Mouse (Mus musculus): Measurements from ENCODE around the gene Cdh8. TPM values are rescaled to one million over a fixed set of nuclear protein-coding genes. Genes with fewer than 3 reads are reported as not detected.

Cdh8 gene
- total RNA-seq (2021), result 100 to 1,000 TPM in 1 of 2 experiments, 10 to 100 TPM in 1; 96.0 to 110 TPM

DNA sequence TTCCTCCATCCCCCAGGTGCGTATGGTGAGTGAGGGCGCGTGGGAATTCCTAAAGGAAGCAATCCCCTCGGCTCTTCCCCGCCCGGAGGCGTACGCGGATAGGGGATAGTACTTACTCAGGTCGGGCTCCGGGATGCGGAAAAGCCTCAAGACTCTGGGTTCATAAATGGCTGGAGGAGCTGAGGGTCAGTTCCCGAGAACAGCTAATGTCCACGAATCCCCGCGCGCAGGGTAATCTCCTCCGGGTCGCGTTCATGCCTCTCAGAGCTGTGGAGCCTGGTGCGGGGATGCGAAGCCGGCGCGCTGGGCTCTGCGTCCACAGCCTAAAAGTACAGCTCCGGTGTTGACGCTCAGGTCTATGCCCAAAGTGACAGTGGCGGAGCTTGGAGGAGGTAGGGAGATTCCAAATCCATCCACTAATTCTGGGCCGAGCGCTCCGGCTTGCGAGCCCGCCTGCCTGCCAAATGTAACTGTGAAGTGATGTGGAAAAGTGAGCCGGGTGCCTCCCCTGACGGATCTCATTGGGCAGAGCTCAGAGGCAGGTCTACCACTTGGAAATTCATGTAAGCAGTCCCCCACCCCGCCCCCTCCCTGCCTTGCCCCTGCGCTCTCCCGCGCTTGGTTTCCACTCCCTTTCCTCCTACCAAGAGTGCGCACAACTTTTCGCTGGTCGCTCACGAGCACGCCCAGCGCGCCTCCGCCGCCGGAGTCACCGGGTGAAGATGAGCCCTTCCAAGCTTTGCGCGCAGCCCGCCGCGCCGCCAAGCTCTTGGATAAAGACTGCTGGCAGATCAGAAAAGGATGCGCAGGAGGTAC lies at the start of gene Cdh8:
Cdh8 (minus strand) TSS at position 506 of the 816 bp plus-strand sequence.
- intact Hi-C loops (cut with DNase I), result no loop called here
- DNase-seq, result peak; percentile 86

DNA sequence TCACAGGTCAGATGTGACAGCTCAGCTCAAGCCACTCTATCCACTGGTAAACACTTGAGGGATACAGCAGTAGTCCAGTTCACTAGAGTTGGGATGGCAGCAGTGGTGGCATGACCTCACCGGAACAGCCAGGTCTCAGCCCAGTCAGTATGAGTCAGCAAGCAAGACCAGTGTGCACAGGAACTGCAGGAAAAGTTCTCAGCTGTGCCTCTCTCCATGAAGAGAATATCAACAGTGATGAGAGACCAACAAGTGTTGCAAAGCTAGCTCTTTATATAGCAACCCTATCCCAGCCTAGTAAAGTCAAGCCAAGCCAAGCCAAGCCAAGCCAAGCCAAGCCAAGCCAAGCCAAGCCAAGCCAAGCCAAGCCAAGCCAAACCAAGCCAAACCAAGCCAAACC lies 30.2 kb upstream of the Cdh8 start:
- intact Hi-C loops (cut with DNase I), result no loop called here
- DNase-seq, result no peak

DNA sequence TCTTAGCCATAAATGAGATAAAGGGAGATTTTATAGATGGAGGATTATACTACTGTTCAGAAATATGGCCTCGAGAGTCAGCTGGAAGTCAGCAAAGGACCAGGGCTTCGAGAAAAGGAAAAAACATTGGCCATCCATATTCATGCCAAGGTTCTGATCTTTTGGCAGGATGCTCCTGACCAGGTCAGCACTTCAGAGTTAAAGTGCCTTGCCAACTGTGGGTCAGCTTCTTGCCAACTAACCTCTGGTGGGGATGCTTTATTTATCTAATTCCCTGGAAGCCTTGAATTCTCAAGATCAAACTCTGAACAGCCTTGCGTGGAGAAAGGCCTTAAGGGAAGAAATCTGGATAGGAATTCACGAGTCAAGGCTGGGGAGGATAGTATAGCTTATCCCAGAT lies 9.6 kb upstream of the Cdh8 start:
- intact Hi-C loops (cut with DNase I), result loop anchor here (10.0 kb wide), 1 partner anchor 909 kb away; no protein-coding TSS in a partner anchor
- no peak for DNase-seq

DNA sequence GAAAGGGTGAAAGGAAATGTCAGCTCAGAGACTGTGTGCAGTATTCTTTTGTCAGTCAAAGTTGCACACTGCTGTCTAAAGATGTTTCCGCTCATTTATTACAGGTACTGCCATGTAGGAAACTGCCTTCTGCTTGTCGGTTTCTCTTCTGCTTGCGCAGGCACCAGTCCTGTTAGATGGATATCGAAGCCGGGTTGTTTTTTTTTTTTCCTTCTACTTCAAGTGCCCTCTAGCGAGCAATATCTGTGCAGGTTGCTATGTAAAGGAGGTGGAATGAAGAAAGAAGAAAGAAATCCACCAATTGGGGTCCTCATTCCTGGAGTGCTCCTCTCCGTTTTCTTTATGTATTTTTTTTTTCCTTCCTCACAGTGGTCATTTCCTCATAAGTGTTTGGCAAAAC lies 5.2 kb upstream of the Cdh8 start:
- intact Hi-C loops (cut with DNase I), result loop anchor here (10.0 kb wide), 1 partner anchor 913 kb away; no protein-coding TSS in a partner anchor
- DNase-seq, result no peak

DNA sequence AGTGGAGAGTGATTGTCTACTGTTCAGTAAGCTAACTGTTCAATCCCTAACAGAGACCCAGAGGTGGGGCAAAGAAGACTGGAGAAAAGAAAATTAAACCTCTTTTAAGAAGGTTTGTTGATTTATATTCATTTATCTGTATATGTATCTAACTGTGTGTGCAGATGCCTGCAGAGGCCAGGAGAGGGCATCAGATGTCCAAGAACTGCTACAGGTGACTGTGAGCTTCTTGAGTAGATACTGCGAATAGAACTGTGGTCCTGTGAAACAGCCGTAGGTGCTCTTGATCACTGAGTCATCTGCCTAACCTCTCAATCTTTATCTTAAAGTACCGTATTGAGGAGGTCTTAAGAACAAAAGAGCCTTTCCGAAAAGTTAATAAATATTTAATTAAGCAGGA lies 3.5 kb upstream of the Cdh8 start:
- DNase-seq, result no peak
- intact Hi-C loops (cut with DNase I), result loop anchor here (10.0 kb wide), 1 partner anchor 915 kb away; no protein-coding TSS in a partner anchor

DNA sequence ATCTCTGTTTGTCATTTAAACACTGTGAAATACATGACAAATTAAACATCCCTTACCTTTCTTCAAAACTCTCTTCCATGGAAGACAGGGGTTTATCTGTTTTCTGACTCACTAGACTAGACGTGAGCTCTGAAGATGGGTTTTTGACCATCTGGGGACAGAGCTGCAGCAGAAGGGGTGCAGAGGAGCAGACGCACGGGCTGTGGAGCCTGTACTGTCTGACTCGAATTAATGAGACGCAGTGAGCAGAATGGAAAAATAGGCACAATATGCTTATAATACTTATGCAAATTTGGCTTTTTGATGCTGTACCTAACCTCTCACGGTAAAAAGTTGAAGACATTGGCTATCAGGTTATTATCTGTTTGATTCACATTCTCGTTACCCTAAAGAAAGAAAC lies 1.2 kb upstream of the Cdh8 start:
- intact Hi-C loops (cut with DNase I), result no loop called here
- DNase-seq, result peak; percentile 19

DNA sequence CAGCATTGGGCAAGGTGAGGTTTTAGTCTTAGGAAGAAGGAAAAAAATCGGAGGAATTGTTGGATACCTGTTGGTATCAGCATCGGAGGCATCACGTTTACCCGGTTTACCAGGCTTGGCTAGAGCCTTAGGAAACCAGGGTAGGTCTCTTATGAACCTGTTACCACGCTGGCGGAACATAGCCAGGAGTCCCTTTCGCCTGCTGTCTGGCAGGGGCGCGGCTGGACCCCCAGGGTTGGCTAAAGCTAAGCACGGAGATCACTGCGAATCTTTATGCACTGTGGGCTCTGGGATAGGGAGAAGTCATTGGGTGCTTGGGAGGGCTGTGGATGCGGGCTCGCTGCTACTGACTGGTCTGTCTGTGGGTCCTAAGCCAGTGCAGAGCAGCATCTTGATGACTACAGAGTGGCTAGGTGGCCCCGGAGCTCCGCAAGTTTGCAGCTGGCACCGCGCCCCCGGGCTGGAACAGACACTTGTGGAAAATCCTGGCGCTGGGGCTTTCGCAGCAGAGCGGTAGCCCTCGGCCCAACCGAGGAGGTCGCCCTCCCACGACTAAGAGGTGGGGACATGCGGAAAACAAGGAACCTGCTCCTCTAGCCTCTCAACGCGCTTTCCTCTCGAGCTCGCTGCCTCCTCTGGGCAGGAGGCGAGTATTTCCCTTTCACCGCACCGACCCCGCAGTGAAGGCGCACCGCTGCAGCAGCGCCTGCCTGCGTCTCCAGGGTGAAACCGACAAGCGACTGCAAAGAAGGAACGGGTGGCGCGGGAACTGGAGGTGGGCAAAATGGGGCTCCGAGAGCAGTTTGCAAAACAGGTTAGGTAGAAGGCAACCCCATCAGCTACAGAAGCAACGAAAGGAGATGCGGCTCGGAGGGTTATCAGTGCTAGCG lies 950 bp downstream of the Cdh8 start:
- DNase-seq, result peak; percentile 76
- intact Hi-C loops (cut with DNase I), result no loop called here

DNA sequence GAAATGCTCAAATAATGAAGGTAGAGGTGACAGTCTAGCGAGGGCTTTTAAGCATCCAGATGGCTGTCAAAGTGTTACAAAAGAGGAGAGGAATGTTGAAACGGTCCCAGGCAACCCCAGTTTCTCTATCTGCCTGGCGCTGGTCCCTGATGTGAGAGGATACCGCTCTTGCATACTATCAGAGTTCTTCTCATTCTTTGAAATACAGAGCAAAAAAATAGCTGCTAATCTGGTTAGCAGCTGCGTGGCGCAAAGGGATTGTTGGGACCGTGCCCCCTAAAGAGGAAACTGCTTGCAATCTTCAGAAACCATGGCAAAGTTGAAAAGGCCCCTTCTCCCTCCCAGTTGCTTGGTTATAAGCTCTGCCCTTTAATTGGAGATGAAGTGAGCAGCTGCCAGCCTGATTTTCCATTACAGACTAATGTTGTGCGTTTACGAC lies 1.8 kb downstream of the Cdh8 start:
- DNase-seq, result peak; percentile 9
- intact Hi-C loops (cut with DNase I), result no loop called here

DNA sequence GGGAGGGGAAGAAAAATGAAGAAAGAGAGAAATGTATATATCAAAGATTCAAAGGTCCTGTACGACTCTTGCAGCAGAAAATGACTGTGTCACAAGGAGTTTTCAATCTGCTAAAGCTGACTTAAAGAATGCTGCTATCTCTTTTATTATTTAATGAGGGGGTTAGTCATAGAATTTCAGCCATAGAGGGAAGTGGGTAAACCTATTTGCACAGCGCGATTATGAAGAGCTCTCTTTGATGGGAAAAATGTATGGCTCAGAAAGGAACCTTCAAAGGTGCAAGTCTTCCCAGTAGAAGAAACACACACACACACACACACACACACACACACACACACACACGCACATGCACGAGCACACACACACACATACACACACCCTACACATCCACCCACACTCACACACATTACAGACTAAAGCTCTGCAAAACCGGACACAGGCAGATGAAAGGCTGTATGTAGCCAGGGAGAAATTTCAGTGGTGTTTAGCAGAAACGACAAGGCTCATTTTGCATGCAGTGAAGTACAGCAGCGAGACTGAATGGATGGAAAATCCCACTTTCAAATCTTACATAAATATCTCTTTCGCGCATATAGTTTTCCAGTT lies 2.3 kb downstream of the Cdh8 start:
- no peak for DNase-seq
- intact Hi-C loops (cut with DNase I), result no loop called here

DNA sequence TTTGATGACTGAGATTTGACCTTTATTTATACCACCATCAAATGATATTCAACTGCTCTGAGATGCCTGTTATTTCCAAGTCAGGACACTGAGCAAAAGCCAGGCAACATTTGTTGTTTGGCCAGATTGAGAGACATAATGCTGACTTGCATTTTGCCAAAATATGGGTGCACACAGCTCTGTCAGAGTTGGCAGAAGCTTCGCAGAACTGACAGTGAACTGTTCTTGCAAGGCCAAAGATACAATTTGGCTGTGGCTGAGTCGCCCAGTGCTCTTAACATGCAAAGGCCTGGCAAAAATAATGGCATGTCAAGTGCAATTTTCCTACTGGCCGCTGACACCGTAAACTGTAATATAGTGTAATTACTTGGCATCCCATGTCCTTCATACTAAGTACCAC lies 22.4 kb downstream of the Cdh8 start:
- intact Hi-C loops (cut with DNase I), result no loop called here
- peak; percentile 61 for DNase-seq

DNA sequence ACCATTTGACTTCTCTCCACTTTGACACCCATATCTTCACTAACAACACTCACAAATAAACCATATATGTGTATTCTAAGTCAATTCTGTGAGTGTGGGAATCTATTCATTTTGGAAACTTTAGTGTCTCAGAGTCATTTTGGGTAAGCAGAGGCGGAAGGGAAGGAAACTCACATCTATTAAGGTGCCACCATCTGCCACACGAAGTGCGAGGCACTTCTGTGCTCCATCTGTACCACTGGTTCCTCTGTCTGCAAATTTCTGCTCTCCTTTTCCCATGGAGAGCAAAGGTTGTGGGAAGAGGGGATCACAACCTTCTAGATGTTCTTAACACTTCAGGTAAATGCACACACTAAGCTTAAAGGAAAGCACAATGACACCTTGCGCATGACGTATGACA lies 46.2 kb downstream of the Cdh8 start:
- intact Hi-C loops (cut with DNase I), result no loop called here
- no peak for DNase-seq

DNA sequence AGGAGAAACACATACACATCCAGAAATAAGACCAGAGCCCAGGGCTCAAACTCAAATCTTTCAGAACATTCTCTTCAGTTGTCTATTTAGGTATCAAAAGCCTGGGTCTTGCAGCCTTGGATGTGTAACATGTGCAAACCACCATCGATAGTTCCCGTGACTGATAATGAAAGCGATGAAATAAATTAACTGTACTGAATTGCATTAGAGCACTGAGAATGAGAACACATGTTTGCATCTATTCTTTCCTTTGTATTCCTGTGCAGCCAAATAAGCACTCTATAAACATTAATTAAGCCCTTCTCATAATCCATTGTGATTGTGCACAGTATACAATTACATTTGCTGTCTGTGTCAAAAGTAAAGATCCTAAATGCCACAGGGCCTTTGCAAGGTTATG lies 47.1 kb downstream of the Cdh8 start:
- no peak for DNase-seq
- intact Hi-C loops (cut with DNase I), result no loop called here

DNA sequence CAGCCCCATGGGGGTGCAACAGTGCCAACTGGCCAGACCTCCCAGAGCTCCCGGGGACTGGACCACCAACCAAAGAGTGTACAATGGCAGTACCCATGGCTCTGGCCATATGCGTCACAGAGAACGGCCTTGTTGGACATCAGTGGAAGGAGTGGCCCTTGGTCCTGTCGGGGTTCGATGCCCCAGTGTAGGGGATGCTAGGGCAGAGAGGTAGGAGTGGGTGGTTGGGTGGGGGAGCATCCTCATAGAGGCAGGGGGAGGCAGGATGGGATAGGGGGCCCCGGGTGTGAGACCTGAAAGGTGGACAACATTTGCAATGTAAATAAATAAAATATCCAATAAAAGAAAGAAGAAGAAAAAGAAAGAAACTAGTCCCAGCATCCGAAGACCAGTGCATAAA lies 47.8 kb downstream of the Cdh8 start:
- intact Hi-C loops (cut with DNase I), result no loop called here
- DNase-seq, result peak; percentile 8

DNA sequence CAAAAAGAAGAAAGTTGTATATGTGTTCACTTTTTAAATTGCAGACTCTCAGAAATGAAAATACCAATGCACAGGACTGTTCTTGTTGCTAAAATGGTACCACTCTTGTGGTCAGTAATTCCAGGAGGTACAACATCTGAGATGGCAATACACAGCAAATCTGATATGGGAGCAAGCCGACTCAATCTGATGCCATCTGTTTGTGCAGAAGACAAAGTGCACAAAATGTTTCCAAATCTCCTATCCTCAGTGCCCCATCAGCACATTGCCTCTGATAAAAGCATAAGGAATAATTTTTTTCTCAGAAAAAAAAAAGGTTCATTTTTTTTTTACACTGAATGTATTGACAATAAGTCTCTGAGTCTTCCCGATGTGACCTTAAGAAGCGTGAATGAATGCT lies 62.3 kb downstream of the Cdh8 start:
- intact Hi-C loops (cut with DNase I), result no loop called here
- no peak for DNase-seq

DNA sequence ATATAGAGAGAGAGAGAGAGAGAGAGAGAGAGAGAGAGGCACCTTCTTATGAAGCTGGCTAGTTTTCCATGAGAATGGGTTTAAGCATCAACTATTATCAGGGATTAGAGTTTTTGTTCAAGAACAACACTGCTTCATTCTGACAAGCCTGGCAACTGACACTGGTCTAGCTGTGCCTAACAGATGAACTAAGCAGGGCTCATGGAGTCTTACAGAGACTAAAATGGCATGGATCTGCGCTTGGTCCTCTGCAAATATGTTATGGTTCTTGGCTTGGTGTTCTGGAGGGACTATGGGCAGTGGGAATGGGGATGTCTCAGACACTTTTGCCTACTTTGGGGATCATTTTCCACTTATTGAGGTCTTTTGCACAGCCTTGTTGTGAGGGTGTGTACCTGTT lies 63.0 kb downstream of the Cdh8 start:
- intact Hi-C loops (cut with DNase I), result no loop called here
- no peak for DNase-seq

DNA sequence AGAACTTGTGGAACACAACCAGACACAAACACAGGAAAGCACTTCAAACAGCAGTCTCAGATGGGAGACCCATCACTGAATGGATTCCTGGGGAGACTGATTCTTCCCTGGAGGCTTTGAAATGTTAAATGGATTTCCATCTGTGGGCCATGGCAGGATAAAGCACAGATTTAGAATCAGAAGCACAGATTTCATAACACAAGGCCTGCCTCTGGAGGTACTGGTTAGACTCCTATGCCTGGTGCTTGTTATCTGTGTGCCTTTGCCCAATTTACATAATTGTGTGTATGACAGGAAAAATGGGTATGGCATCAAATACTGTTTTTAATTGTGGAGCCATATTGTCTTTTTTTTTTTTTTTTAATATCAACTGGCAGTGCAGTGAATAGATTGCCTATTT lies 66.8 kb downstream of the Cdh8 start:
- intact Hi-C loops (cut with DNase I), result no loop called here
- no peak for DNase-seq

DNA sequence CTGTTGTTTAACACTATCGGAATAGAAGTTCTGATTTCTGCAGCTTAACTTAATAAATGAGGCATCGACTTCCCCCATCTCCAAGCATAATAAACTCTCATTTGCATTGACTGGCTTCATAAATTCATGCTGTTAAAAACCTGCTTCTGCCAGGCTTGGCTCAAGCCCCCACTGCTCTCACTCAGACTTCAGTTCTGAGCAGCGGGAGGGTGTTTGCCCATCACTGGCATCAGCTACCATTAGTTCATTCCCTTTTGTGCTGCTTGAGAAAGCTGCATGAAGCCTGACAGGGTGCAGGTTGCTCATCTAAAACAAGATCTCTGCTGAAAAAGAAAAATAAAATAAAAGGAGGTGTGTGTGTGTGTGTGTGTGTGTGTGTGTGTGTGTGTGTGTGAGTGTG lies 67.7 kb downstream of the Cdh8 start:
- intact Hi-C loops (cut with DNase I), result no loop called here
- peak; percentile 67 for DNase-seq

DNA sequence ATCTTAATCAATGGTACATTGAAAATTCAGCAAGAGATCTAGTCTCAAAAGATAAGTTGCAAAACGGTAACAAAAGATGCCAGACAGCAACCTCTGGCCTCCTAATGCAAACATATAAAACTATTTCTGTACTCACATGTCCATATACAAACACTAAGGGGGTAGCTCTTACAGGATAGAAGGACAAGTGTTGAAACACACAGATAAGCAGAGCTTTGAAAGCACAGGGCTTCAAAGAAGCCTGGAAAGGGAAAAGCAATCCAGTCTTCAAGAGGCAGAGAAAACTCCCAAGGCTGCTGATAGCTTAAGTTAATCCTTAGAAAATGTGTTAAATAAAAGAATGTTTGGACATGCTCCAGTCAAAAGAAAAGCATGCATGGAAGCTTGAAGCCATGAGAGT lies 77.0 kb downstream of the Cdh8 start:
- intact Hi-C loops (cut with DNase I), result no loop called here
- DNase-seq, result no peak

DNA sequence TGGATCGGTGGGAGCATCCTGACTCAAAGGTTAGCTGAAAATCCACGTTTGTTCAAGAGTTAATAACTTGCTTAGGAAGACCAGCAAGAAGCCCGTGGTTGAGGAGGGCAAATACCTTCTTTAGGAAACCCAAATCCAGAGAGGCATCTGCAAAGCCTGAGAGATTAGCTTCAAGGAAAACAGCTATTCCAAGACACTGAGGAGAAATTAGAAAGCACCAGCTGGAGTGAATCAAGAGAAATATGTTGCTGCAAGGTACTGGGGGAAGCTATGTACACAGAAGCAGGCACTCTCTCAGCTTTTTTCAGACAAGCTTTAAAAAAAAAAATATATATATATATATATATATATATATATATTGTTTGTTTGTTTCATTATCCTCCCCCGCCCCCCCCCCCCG lies 88.7 kb downstream of the Cdh8 start:
- intact Hi-C loops (cut with DNase I), result no loop called here
- DNase-seq, result no peak

DNA sequence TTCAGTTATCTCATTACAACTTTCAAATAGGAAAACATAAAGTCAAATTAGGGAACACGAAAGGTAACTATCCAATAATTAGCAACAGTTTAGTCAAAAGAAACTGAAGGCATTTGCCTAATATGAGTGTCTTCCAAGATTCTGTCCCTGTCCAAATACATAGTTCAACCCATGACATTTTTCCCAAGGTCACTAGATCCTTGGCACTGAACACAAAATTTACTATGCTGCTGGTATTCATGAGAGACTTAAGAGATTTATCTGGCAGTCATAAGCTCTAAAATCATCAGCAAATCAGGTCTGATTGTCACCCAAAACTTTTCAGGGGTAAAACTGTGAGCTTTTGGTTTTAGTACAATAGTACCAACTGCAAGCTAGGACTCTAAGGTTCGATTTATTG lies 101.7 kb downstream of the Cdh8 start:
- intact Hi-C loops (cut with DNase I), result no loop called here
- DNase-seq, result no peak

DNA sequence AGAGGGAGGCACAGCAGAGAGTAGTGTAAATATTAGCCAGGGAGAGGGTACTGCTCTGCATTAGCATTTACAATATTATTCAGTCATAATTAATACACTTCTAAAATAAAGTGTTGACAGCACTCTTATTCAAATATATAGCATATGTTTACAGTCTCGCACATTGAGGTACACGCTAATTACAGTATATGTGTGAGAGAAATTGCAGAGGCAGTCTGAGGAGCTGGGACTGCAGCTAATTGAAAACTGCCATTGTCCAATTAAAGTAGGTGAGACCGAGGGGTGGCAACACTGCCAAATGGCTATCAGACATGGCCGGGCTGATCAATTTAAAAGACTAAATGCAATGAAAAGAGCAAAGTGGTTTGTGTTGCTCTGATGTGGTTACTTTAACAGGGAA lies 112.1 kb downstream of the Cdh8 start:
- no peak for DNase-seq
- intact Hi-C loops (cut with DNase I), result no loop called here

All from left cerebral cortex, postnatal 4 days (tissue).